Mouse (Mus musculus): ENCODE measurements around the gene Gm17359. TPM values are rescaled to one million over a fixed set of nuclear protein-coding genes. Genes with fewer than 3 reads are reported as not detected.
A peak's percentile ranks its signal among the peaks of the same experiment; 100 is the strongest.

Gene Gm17359
- polyA plus RNA-seq, 1 experiment from 2014 or later: not detected

GRCm38 (mm10) chr3:79385434-79386029, 49.1 kb downstream of the Gm17359 start:
- Histone ChIP-seq H3K9ac (ENCODE audit: low read depth, low read length) (no peak overlapping the region), H3K36me3 (ENCODE audit: control insufficient read depth, insufficient read depth, low read length) (no peaks in the 10 kb centered on the region), H3K9me3 (ENCODE audit: control insufficient read depth, low read length) (no peaks in the 10 kb centered on the region), H3K27me3 (replicated peaks; ENCODE audit: control insufficient read depth, insufficient read depth, low read length) (no peaks in the 10 kb centered on the region), H3K4me1 (ENCODE audit: control insufficient read depth, insufficient read depth, low read length) (no peaks in the 10 kb centered on the region), H3K4me2 (ENCODE audit: low read depth, low read length) (no peak overlapping the region), H3K4me3 (ENCODE audit: low read depth, low read length) (no peak overlapping the region), H3K27ac (replicated peaks; ENCODE audit: low read depth, low read length) (no peak overlapping the region)
- DNase-seq (ENCODE audit: low spot score) (no peak), ATAC-seq (ENCODE audit: low read depth) (no peak)
- 24% methylated on average over 8 of the region's 8 CpGs for WGBS

GRCm38 (mm10) chr3:79389081-79389480, 52.6 kb downstream of the Gm17359 start:
- ATAC-seq (ENCODE audit: low read depth) (no peak), DNase-seq (ENCODE audit: low spot score) (no peak)
- 0 out of 2 replicates have a peak, but pooled peaks cover 12% of the 10 kb centered on the region for H3K9me3 ChIP-seq (ENCODE audit: control insufficient read depth, low read length)
- no peak overlapping the region for H3K9ac ChIP-seq (ENCODE audit: low read depth, low read length)
- no peaks in the 10 kb centered on the region for H3K4me1 ChIP-seq (ENCODE audit: control insufficient read depth, insufficient read depth, low read length)
- 54% methylated on average over 4 of the region's 4 CpGs for WGBS
- H3K4me2 ChIP-seq (ENCODE audit: low read depth, low read length): no peak overlapping the region
- H3K4me3 ChIP-seq (ENCODE audit: low read depth, low read length): no peak overlapping the region
- H3K27ac ChIP-seq (replicated peaks; ENCODE audit: low read depth, low read length): no peak overlapping the region
- no peaks in the 10 kb centered on the region for H3K36me3 ChIP-seq (ENCODE audit: control insufficient read depth, insufficient read depth, low read length)
- no peaks in the 10 kb centered on the region for H3K27me3 ChIP-seq (replicated peaks; ENCODE audit: control insufficient read depth, insufficient read depth, low read length)

- no peaks in the 10 kb centered on the region for H3K36me3 ChIP-seq (ENCODE audit: control insufficient read depth, insufficient read depth, low read length)
- no peak overlapping the region for H3K4me3 ChIP-seq (ENCODE audit: low read depth, low read length)
- no peak overlapping the region for H3K27ac ChIP-seq (replicated peaks; ENCODE audit: low read depth, low read length)
- no peaks in the 10 kb centered on the region for H3K4me1 ChIP-seq (ENCODE audit: control insufficient read depth, insufficient read depth, low read length)
- no peaks in the 10 kb centered on the region for H3K27me3 ChIP-seq (replicated peaks; ENCODE audit: control insufficient read depth, insufficient read depth, low read length)
- WGBS: 58% methylated on average over 4 of the region's 4 CpGs
- no peak for ATAC-seq (ENCODE audit: low read depth)
- H3K9ac ChIP-seq (ENCODE audit: low read depth, low read length): no peak overlapping the region
- DNase-seq (ENCODE audit: low spot score): no peak
- H3K9me3 ChIP-seq (ENCODE audit: control insufficient read depth, low read length): no peaks in the 10 kb centered on the region
- no peak overlapping the region for H3K4me2 ChIP-seq (ENCODE audit: low read depth, low read length)
These were observed 64.1 kb downstream of the Gm17359 start for GRCm38 (mm10) chr3:79400552-79400951.

GRCm38 (mm10) chr3:79402056-79402455, 65.6 kb downstream of the Gm17359 start:
- Histone ChIP-seq H3K4me3 (ENCODE audit: low read depth, low read length) (no peak overlapping the region), H3K4me2 (ENCODE audit: low read depth, low read length) (no peak overlapping the region), H3K9ac (ENCODE audit: low read depth, low read length) (no peak overlapping the region), H3K9me3 (ENCODE audit: control insufficient read depth, low read length) (no peaks in the 10 kb centered on the region), H3K36me3 (ENCODE audit: control insufficient read depth, insufficient read depth, low read length) (no peaks in the 10 kb centered on the region), H3K27me3 (replicated peaks; ENCODE audit: control insufficient read depth, insufficient read depth, low read length) (no peaks in the 10 kb centered on the region), H3K4me1 (ENCODE audit: control insufficient read depth, insufficient read depth, low read length) (no peaks in the 10 kb centered on the region), H3K27ac (replicated peaks; ENCODE audit: low read depth, low read length) (no peak overlapping the region)
- DNase-seq (ENCODE audit: low spot score) (no peak), ATAC-seq (ENCODE audit: low read depth) (no peak)
- WGBS: 89% methylated on average over 8 of the region's 8 CpGs

- H3K36me3 ChIP-seq (ENCODE audit: control insufficient read depth, insufficient read depth, low read length): no peaks in the 10 kb centered on the region
- no peak overlapping the region for H3K4me2 ChIP-seq (ENCODE audit: low read depth, low read length)
- no peak for ATAC-seq (ENCODE audit: low read depth)
- H3K27ac ChIP-seq (replicated peaks; ENCODE audit: low read depth, low read length): no peak overlapping the region
- no peak for DNase-seq (ENCODE audit: low spot score)
- 30% methylated on average over 4 of the region's 4 CpGs for WGBS
- H3K4me1 ChIP-seq (ENCODE audit: control insufficient read depth, insufficient read depth, low read length): peaks cover 10% of the 10 kb centered on the region; the same call in 1 of the 2 replicates
- no peaks in the 10 kb centered on the region for H3K27me3 ChIP-seq (replicated peaks; ENCODE audit: control insufficient read depth, insufficient read depth, low read length)
- no peak overlapping the region for H3K9ac ChIP-seq (ENCODE audit: low read depth, low read length)
- no peaks in the 10 kb centered on the region for H3K9me3 ChIP-seq (ENCODE audit: control insufficient read depth, low read length)
- no peak overlapping the region for H3K4me3 ChIP-seq (ENCODE audit: low read depth, low read length)
These were observed 72.1 kb downstream of the Gm17359 start for GRCm38 (mm10) chr3:79408546-79408945.

- H3K27me3 ChIP-seq (replicated peaks; ENCODE audit: control insufficient read depth, insufficient read depth, low read length): no peaks in the 10 kb centered on the region
- DNase-seq (ENCODE audit: low spot score): peak; percentile 34
- H3K4me1 ChIP-seq (ENCODE audit: control insufficient read depth, insufficient read depth, low read length): peaks cover 10% of the 10 kb centered on the region; the same call in 1 of the 2 replicates
- ATAC-seq (ENCODE audit: low read depth): 0 out of 2 replicates have a peak, but pooled peaks have one; percentile 53
- H3K27ac ChIP-seq (replicated peaks; ENCODE audit: low read depth, low read length): no peak overlapping the region
- no peaks in the 10 kb centered on the region for H3K36me3 ChIP-seq (ENCODE audit: control insufficient read depth, insufficient read depth, low read length)
- H3K9me3 ChIP-seq (ENCODE audit: control insufficient read depth, low read length): no peaks in the 10 kb centered on the region
- no peak overlapping the region for H3K4me3 ChIP-seq (ENCODE audit: low read depth, low read length)
- no peak overlapping the region for H3K9ac ChIP-seq (ENCODE audit: low read depth, low read length)
- WGBS: 21% methylated on average over 10 of the region's 10 CpGs
- no peak overlapping the region for H3K4me2 ChIP-seq (ENCODE audit: low read depth, low read length)
These were observed 73.6 kb downstream of the Gm17359 start for GRCm38 (mm10) chr3:79409927-79410628.

- Histone ChIP-seq H3K4me1 (ENCODE audit: control insufficient read depth, insufficient read depth, low read length) (peaks cover 10% of the 10 kb centered on the region; the same call in 1 of the 2 replicates), H3K27me3 (replicated peaks; ENCODE audit: control insufficient read depth, insufficient read depth, low read length) (no peaks in the 10 kb centered on the region), H3K9me3 (ENCODE audit: control insufficient read depth, low read length) (no peaks in the 10 kb centered on the region), H3K27ac (replicated peaks; ENCODE audit: low read depth, low read length) (no peak overlapping the region), H3K36me3 (ENCODE audit: control insufficient read depth, insufficient read depth, low read length) (no peaks in the 10 kb centered on the region), H3K9ac (ENCODE audit: low read depth, low read length) (no peak overlapping the region), H3K4me2 (ENCODE audit: low read depth, low read length) (no peak overlapping the region), H3K4me3 (ENCODE audit: low read depth, low read length) (no peak overlapping the region)
- ATAC-seq (ENCODE audit: low read depth) (no peak; the same call in 1 of the 2 replicates), DNase-seq (ENCODE audit: low spot score) (peak; percentile 49)
- WGBS: 27% methylated on average over 5 of the region's 5 CpGs
These were observed 74.2 kb downstream of the Gm17359 start for GRCm38 (mm10) chr3:79410629-79410995.

GRCm38 (mm10) chr3:79411666-79412065, 75.2 kb downstream of the Gm17359 start:
- Histone ChIP-seq H3K36me3 (ENCODE audit: control insufficient read depth, insufficient read depth, low read length) (no peaks in the 10 kb centered on the region), H3K4me1 (ENCODE audit: control insufficient read depth, insufficient read depth, low read length) (peaks cover 10% of the 10 kb centered on the region; the same call in 1 of the 2 replicates), H3K4me3 (ENCODE audit: low read depth, low read length) (no peak overlapping the region), H3K9me3 (ENCODE audit: control insufficient read depth, low read length) (no peaks in the 10 kb centered on the region), H3K27ac (replicated peaks; ENCODE audit: low read depth, low read length) (no peak overlapping the region), H3K9ac (ENCODE audit: low read depth, low read length) (no peak overlapping the region), H3K27me3 (replicated peaks; ENCODE audit: control insufficient read depth, insufficient read depth, low read length) (no peaks in the 10 kb centered on the region), H3K4me2 (ENCODE audit: low read depth, low read length) (no peak overlapping the region)
- ATAC-seq (ENCODE audit: low read depth): no peak
- peak; percentile 60 for DNase-seq (ENCODE audit: low spot score)
- WGBS: 19% methylated on average over 2 of the region's 2 CpGs

GRCm38 (mm10) chr3:79413492-79413891, 77.0 kb downstream of the Gm17359 start:
- no peak for DNase-seq (ENCODE audit: low spot score)
- Histone ChIP-seq H3K9ac (ENCODE audit: low read depth, low read length) (no peak overlapping the region), H3K4me1 (ENCODE audit: control insufficient read depth, insufficient read depth, low read length) (peaks cover 13% of the 10 kb centered on the region; the same call in 1 of the 2 replicates), H3K27me3 (replicated peaks; ENCODE audit: control insufficient read depth, insufficient read depth, low read length) (no peaks in the 10 kb centered on the region), H3K4me2 (ENCODE audit: low read depth, low read length) (no peak overlapping the region), H3K27ac (replicated peaks; ENCODE audit: low read depth, low read length) (no peak overlapping the region), H3K9me3 (ENCODE audit: control insufficient read depth, low read length) (no peaks in the 10 kb centered on the region), H3K36me3 (ENCODE audit: control insufficient read depth, insufficient read depth, low read length) (no peaks in the 10 kb centered on the region), H3K4me3 (ENCODE audit: low read depth, low read length) (no peak overlapping the region)
- 77% methylated on average over 1 of the region's 1 CpGs for WGBS
- ATAC-seq (ENCODE audit: low read depth): no peak
